Comparison of ENCODE assay signal across 27 mouse cellular contexts in the genomic region with DNA sequence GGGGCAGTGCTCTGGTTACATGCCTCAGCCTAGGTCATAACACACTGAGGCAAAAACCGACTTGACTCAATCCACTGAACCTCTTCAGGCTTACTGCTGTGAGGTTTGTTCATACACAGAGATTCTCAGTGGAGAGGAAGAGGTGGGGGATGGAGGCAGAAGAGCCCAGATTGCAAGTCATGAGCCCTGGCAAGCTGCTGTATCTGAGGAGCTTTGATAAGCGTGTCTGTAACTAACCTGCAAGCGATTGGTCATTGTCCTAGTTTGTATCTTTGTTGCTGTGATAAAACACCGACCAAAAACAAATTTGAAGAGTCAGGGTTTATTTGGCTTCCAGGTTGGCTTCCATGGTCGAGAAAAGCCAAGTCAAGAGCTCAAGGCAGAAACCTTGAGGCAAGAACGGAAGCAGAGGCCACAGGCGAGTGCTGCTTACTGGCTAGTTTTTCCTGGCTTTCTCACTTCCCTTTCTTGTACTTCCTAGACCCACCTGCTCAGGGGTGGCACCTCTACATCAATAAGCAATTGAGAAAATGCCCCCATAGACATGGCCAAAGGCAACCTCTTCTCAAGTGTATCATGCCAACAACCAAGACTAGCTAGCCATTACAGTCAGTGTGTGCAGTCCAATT. TPM values are rescaled to one million over a fixed set of nuclear protein-coding genes. Genes with fewer than 3 reads are reported as not detected.
DNase-seq lines count a peak whose midpoint lies in the region; ATAC-seq and TF ChIP-seq lines count a peak whose summit lies in the region.
"Had no signal": no experiment of that assay in that cellular context is flagged by ENCODE, and none has a peak within 500 bp of the region (broad histone marks: within the 10 kb centered on the region; RNA-seq: fewer than 3 reads in every experiment).

No protein-coding gene starts in this region.

- H3K4me3 ChIP-seq in CH12.LX (replicated peaks in 1 of 3; ENCODE audit: low read depth in 2 of 3, low read length in 2 of 3, poor library complexity in 1 of 3) = no peak overlapping the region
- no peak overlapping the region for H3K4me3 ChIP-seq in liver, embryonic 16.5 days (ENCODE audit: low read depth, low read length)
- H3K4me3 ChIP-seq in forebrain, embryonic 12.5 days (replicated peaks) = no peak overlapping the region
- H3K4me3 ChIP-seq: erythroblast, embryonic 14.5 days; hindbrain, embryonic 15.5 days; intestine, embryonic 15.5 days; left cerebral cortex, adult 2 months; limb, embryonic 10.5 days; midbrain, embryonic 13.5 days; neural tube, embryonic 12.5 days had no signal

- TF ChIP-seq POLR2A in CH12.LX (IDR thresholded peaks at IDR 0.05; ENCODE audit: low read depth, low read length) = no peak

- H3K4me1 ChIP-seq in CH12.LX (ENCODE audit: control insufficient read depth in 1 of 2, insufficient read depth in 2 of 2) = peaks cover 0 to 18% of the 10 kb centered on the region in 2 experiments; a peak in 3 of 4 replicates
- peaks cover 14% of the 10 kb centered on the region for H3K4me1 ChIP-seq in liver, embryonic 16.5 days (ENCODE audit: control insufficient read depth, low read depth, low read length)
- H3K4me1 ChIP-seq in forebrain, embryonic 12.5 days = no peaks in the 10 kb centered on the region
- H3K4me1 ChIP-seq: hindbrain, embryonic 15.5 days; intestine, embryonic 15.5 days; limb, embryonic 10.5 days; midbrain, embryonic 13.5 days; neural tube, embryonic 12.5 days had no signal

- WGBS in liver, embryonic 16.5 days (ENCODE audit: insufficient replicate concordance) = 24% methylated on average over 7 of the region's 7 CpGs
- 78% methylated on average over 7 of the region's 7 CpGs for WGBS in forebrain, embryonic 12.5 days

- no peaks in the 10 kb centered on the region for H3K27me3 ChIP-seq in CH12.LX (replicated peaks)
- H3K27me3 ChIP-seq in liver, embryonic 16.5 days (ENCODE audit: control insufficient read depth, insufficient read depth, low read depth, low read length) = no peaks in the 10 kb centered on the region
- no peaks in the 10 kb centered on the region; the same call in 1 of the 2 replicates for H3K27me3 ChIP-seq in splenic B cell, adult 2 months (ENCODE audit: control insufficient read depth, insufficient read depth, low read length, poor library complexity, severe bottlenecking)
- no peaks in the 10 kb centered on the region for H3K27me3 ChIP-seq in forebrain, embryonic 12.5 days
- H3K27me3 ChIP-seq: hindbrain, embryonic 15.5 days; intestine, embryonic 15.5 days; midbrain, embryonic 13.5 days; neural tube, embryonic 12.5 days had no signal

- H3K36me3 ChIP-seq in CH12.LX (replicated peaks in 1 of 2; ENCODE audit: control insufficient read depth in 1 of 2, insufficient read depth in 1 of 2, low read length in 1 of 2) = no peaks in the 10 kb centered on the region
- H3K36me3 ChIP-seq in liver, embryonic 16.5 days (ENCODE audit: control insufficient read depth, insufficient read depth) = no peaks in the 10 kb centered on the region
- no peaks in the 10 kb centered on the region for H3K36me3 ChIP-seq in splenic B cell, adult 2 months (ENCODE audit: control insufficient read depth, insufficient read depth, low read length, poor library complexity, severe bottlenecking)
- H3K36me3 ChIP-seq in forebrain, embryonic 12.5 days (replicated peaks) = no peaks in the 10 kb centered on the region
- H3K36me3 ChIP-seq: hindbrain, embryonic 15.5 days; intestine, embryonic 15.5 days; limb, embryonic 10.5 days; midbrain, embryonic 13.5 days; neural tube, embryonic 12.5 days had no signal

- H3K9me3 ChIP-seq in CH12.LX (replicated peaks; ENCODE audit: low read length) = peaks cover 2% of the 10 kb centered on the region
- no peaks in the 10 kb centered on the region for H3K9me3 ChIP-seq in liver, embryonic 16.5 days (replicated peaks; ENCODE audit: control insufficient read depth, low read length)
- H3K9me3 ChIP-seq in forebrain, embryonic 12.5 days = no peaks in the 10 kb centered on the region
- H3K9me3 ChIP-seq: hindbrain, embryonic 15.5 days; intestine, embryonic 15.5 days; limb, embryonic 10.5 days; midbrain, embryonic 13.5 days; neural tube, embryonic 12.5 days had no signal

- H3K79me2 ChIP-seq in CH12.LX (replicated peaks; ENCODE audit: control insufficient read depth, extremely low read depth, insufficient read depth, poor library complexity, severe bottlenecking) = no peaks in the 10 kb centered on the region

- H3K9ac ChIP-seq in CH12.LX (ENCODE audit: insufficient read depth, low read depth) = no peak overlapping the region
- no peak overlapping the region for H3K9ac ChIP-seq in liver, embryonic 16.5 days (ENCODE audit: low read depth, low read length)
- H3K9ac ChIP-seq in forebrain, embryonic 12.5 days = no peak overlapping the region
- H3K9ac ChIP-seq: hindbrain, embryonic 15.5 days; intestine, embryonic 15.5 days; midbrain, embryonic 13.5 days; neural tube, embryonic 12.5 days had no signal

- dilution Hi-C loops in CH12.LX (cut with MboI; ENCODE audit: extremely low pct_ligation_motif_present, extremely low pct_unique_long_range_greater_than_20kb, low sequenced_read_pairs) = no loop called here

- peak; percentile 56 for TF ChIP-seq EP300 in CH12.LX (IDR thresholded peaks at IDR 0.05; ENCODE audit: low read length)

- H3K4me2 ChIP-seq in CH12.LX (ENCODE audit: insufficient read depth, low read depth, poor library complexity, severe bottlenecking) = no peak overlapping the region
- H3K4me2 ChIP-seq in liver, embryonic 16.5 days (ENCODE audit: low read depth, low read length) = no peak overlapping the region
- H3K4me2 ChIP-seq in forebrain, embryonic 12.5 days = no peak overlapping the region
- H3K4me2 ChIP-seq: heart, embryonic 11.5 days; hindbrain, embryonic 15.5 days; intestine, embryonic 15.5 days; midbrain, embryonic 13.5 days; neural tube, embryonic 12.5 days had no signal

- ATAC-seq in erythroblast, adult 5-6 weeks (replicated peaks; ENCODE audit: low FRiP score, poor library complexity, severe bottlenecking) = peak; percentile 63
- peak; percentile 44; the same call in 1 of the 2 replicates for ATAC-seq in liver, embryonic 16.5 days (ENCODE audit: low read depth)
- ATAC-seq in forebrain, embryonic 12.5 days (ENCODE audit: low FRiP score) = no peak
- ATAC-seq: CD4-positive, CD25-positive, alpha-beta regulatory T cell, adult 4 months; forebrain, embryonic 14.5 days; intestine, embryonic 15.5 days; midbrain, embryonic 13.5 days had no signal

- in situ Hi-C loops in CH12.LX (cut with MboI; ENCODE audit: low pct_ligation_motif_present, low pct_unique_long_range_greater_than_20kb, low sequenced_read_pairs) = no loop called here

- peak; percentile 12 for DNase-seq in CH12.LX (ENCODE audit: extremely low read depth)
- peak; percentile 34 for DNase-seq in splenic B cell, adult 2 months (ENCODE audit: low read depth, low spot score)
- no peak for DNase-seq in embryo, embryonic 10 days (ENCODE audit: low spot score)
- no peak for DNase-seq in kidney, adult 9 months
- DNase-seq: cerebellum, adult 18-20 months; cerebellum, postnatal 36 days; gastrocnemius, postnatal 36 days; heart, postnatal 14 days; kidney, postnatal 4 days; layer of hippocampus, adult 9-11 months; lung, adult 2 months; right cerebral cortex, adult 18-20 months; thymus, adult 18-20 months had no signal

- TF ChIP-seq CTCF in CH12.LX (conservative IDR thresholded peaks at IDR 0.05 in 1 of 2, IDR thresholded peaks at IDR 0.05 in 1 of 2; ENCODE audit: low read depth in 2 of 2, low read length in 2 of 2) = no peak

- TF ChIP-seq RAD21 in CH12.LX (IDR thresholded peaks at IDR 0.05; ENCODE audit: low read depth, low read length) = no peak

- H3K27ac ChIP-seq in CH12.LX (ENCODE audit: insufficient read depth, low read depth) = no peak overlapping the region
- no peak overlapping the region for H3K27ac ChIP-seq in liver, embryonic 16.5 days (ENCODE audit: low read length)
- H3K27ac ChIP-seq in forebrain, embryonic 12.5 days = no peak overlapping the region
- H3K27ac ChIP-seq: hindbrain, embryonic 15.5 days; intestine, embryonic 15.5 days; left cerebral cortex, adult 2 months; limb, embryonic 10.5 days; midbrain, embryonic 13.5 days; neural tube, embryonic 12.5 days had no signal

TF ChIP-seq in CH12.LX, 34 proteins besides CTCF, POLR2A, EP300 and RAD21 (continues in another document):
- TF ChIP-seq KAT2A (IDR thresholded peaks at IDR 0.05; ENCODE audit: insufficient replicate concordance, low read length) (no peak), PAX5 (IDR thresholded peaks at IDR 0.05; ENCODE audit: low read length) (no peak), TCF12 (IDR thresholded peaks at IDR 0.05; ENCODE audit: low read depth, low read length) (0 out of 2 replicates have a peak, but pooled peaks have one; percentile 26), NRF1 (IDR thresholded peaks at IDR 0.05; ENCODE audit: low read depth, low read length) (no peak), USF2 (conservative IDR thresholded peaks at IDR 0.05; ENCODE audit: low read depth, low read length) (no peak), JUND (conservative IDR thresholded peaks at IDR 0.05; ENCODE audit: low read depth, low read length) (no peak), ZMIZ1 (IDR thresholded peaks at IDR 0.05; ENCODE audit: low read depth, low read length) (no peak), TBP (conservative IDR thresholded peaks at IDR 0.05; ENCODE audit: low read depth, low read length) (no peak), MAZ (IDR thresholded peaks at IDR 0.05; ENCODE audit: low read depth, low read length) (no peak), SIN3A (IDR thresholded peaks at IDR 0.05; ENCODE audit: low read length) (no peak), MEF2A (IDR thresholded peaks at IDR 0.05; ENCODE audit: borderline replicate concordance, low read depth, low read length) (no peak), CHD2 (IDR thresholded peaks at IDR 0.05; ENCODE audit: low read length) (0 out of 2 replicates have a peak, but pooled peaks have one; percentile 30)

RNA-seq across cellular contexts. Expression of a gene that starts 6.0 kb away (rescaled TPM):
- total RNA-seq in CH12.LX (2012; rRNA removed) = 26.4 and 28.5 TPM in 2 replicates
- 24.6 and 25.6 TPM in 2 replicates for total RNA-seq in CH12.LX (2014; rRNA removed)
- polyA plus RNA-seq in CH12.LX (2012; ENCODE audit: insufficient read length, low read depth) = 26.9 and 27.8 TPM in 2 replicates
- 8.3 and 18.8 TPM in 2 replicates for total RNA-seq in erythroblast, adult 5-6 weeks (2015; ENCODE audit: low replicate concordance)
- 15.8 and 22.2 TPM in 2 replicates for total RNA-seq in erythroblast, adult 5-6 weeks (2017; ENCODE audit: low replicate concordance)
- polyA plus RNA-seq in liver, embryonic 16.5 days (2015; fragmentation: Nextera tagmentation; extraction: Ambion mirVana) = 39.8 and 40.3 TPM in 2 replicates
- 70.3 and 75.0 TPM in 2 replicates for polyA plus RNA-seq in forebrain, embryonic 12.5 days (2016; fragmentation: Nextera tagmentation; extraction: Ambion mirVana)

RNA-seq across cellular contexts. Expression of a gene that starts 37.4 kb away (rescaled TPM):
- total RNA-seq in CH12.LX (2012; rRNA removed) (not detected in 2 replicates), CH12.LX (2014; rRNA removed) (not detected in 2 replicates)
- not detected in 2 replicates for polyA plus RNA-seq in CH12.LX (2012; ENCODE audit: insufficient read length, low read depth)
- not detected in 2 replicates for total RNA-seq in erythroblast, adult 5-6 weeks (2015; ENCODE audit: low replicate concordance)
- total RNA-seq in erythroblast, adult 5-6 weeks (2017; ENCODE audit: low replicate concordance) = not detected in 2 replicates
- polyA plus RNA-seq in liver, embryonic 16.5 days (2015; fragmentation: Nextera tagmentation; extraction: Ambion mirVana) = not detected in 2 replicates
- polyA plus RNA-seq in forebrain, embryonic 12.5 days (2016; fragmentation: Nextera tagmentation; extraction: Ambion mirVana) = 0.26 TPM in 1 of 2 replicates, not detected in the other
- polyA plus RNA-seq: CD4-positive, CD25-positive, alpha-beta regulatory T cell, adult 4 months; embryonic facial prominence, embryonic 11.5 days; erythroblast, embryonic 14.5 days; heart, embryonic 11.5 days; neural tube, embryonic 12.5 days had no signal

Comparison
In these comparisons a context has a peak if more than half of its experiments do, and no peak if none do; other contexts are left out.
1. DNase-seq: peak in CH12.LX (single experiment) and splenic B cell, adult 2 months (single experiment); none in embryo, embryonic 10 days (single experiment) and kidney, adult 9 months (single experiment).